Mouse (Mus musculus) MEL (cell line): Measurements from ENCODE around the gene Pgam5. TPM values are rescaled to one million over a fixed set of nuclear protein-coding genes. Genes with fewer than 3 reads are reported as not detected.

Source experiments
- DNase-seq: peaks from one replicate; pipeline ENCODE4 v3.0.0; 2011; ENCODE audit warnings: low read depth, low spot score
- H3K27ac ChIP-seq: 2 replicates; pipeline ENCODE4 v1.5.1; 2012; ENCODE audit warnings: low read depth, mild to moderate bottlenecking, control low read depth, low read length, moderate library complexity; ENCODE audit not compliant: control insufficient read depth
- H3K27me3 ChIP-seq, 2 experiments: fragments of 150-350 bp in 1 of 2; sonication (generic) in 1 of 2; 2 replicates each; pipeline ENCODE4 v1.6.1; 2012; ENCODE audit warnings: low read length in 2 of 2, mild to moderate bottlenecking in 2 of 2, improper control_type of control experiment in 1 of 2, moderate library complexity in 1 of 2; ENCODE audit not compliant: insufficient read depth in 2 of 2, control insufficient read depth in 1 of 2
- H3K36me3 ChIP-seq, 2 experiments: 2 replicates each; pipeline ENCODE4 v1.6.1; 2012 to 2014; ENCODE audit warnings: low read length in 2 of 2, improper control_type of control experiment in 1 of 2, inconsistent platforms in 1 of 2, mild to moderate bottlenecking in 1 of 2; ENCODE audit not compliant: insufficient read depth in 2 of 2, control insufficient read depth in 1 of 2
- H3K4me1 ChIP-seq, 2 experiments: fragments of 150-350 bp in 1 of 2; sonication (generic) in 1 of 2; 2 replicates each; pipeline ENCODE4 v1.6.1; 2012; ENCODE audit warnings: low read length in 2 of 2, improper control_type of control experiment in 1 of 2, mild to moderate bottlenecking in 1 of 2; ENCODE audit not compliant: insufficient read depth in 2 of 2, control insufficient read depth in 1 of 2
- H3K4me3 ChIP-seq, 2 experiments: fragments of 150-350 bp in 1 of 2; sonication (generic) in 1 of 2; 2 replicates each; pipeline ENCODE4 v1.5.1; 2012; ENCODE audit warnings: low read depth in 2 of 2, low read length in 2 of 2, mild to moderate bottlenecking in 2 of 2, moderate library complexity in 2 of 2, control low read depth in 1 of 2, improper control_type of control experiment in 1 of 2; ENCODE audit not compliant: control insufficient read depth in 1 of 2, insufficient read depth in 1 of 2
- H3K79me2 ChIP-seq: 2 replicates; pipeline ENCODE4 v1.6.1; 2012; ENCODE audit warnings: mild to moderate bottlenecking, low read length, moderate library complexity; ENCODE audit not compliant: control insufficient read depth, poor library complexity, insufficient read depth
- H3K9ac ChIP-seq: 2 replicates; pipeline ENCODE4 v1.6.1; 2012; ENCODE audit warnings: low read depth, mild to moderate bottlenecking, control low read depth, low read length, moderate library complexity; ENCODE audit not compliant: control insufficient read depth, poor library complexity, severe bottlenecking
- H3K9me3 ChIP-seq: fragments of 150-350 bp; sonication (generic); replicated peaks from 2 replicates; pipeline ENCODE4 v1.6.1; 2012; ENCODE audit warnings: mild to moderate bottlenecking, low read length, improper control_type of control experiment, moderate library complexity; ENCODE audit not compliant: insufficient read depth
- CHD1 ChIP-seq: IDR thresholded peaks from 2 replicates; pipeline ENCODE4 v1.6.1; 2012; ENCODE audit warnings: low read depth, mild to moderate bottlenecking, inconsistent platforms, low read length, improper control_type of control experiment
- CHD2 ChIP-seq: IDR thresholded peaks from 2 replicates; pipeline ENCODE4 v1.6.1; 2011; ENCODE audit warnings: low read length, improper control_type of control experiment
- ELF1 ChIP-seq: IDR thresholded peaks from 2 replicates; pipeline ENCODE4 v1.6.1; 2014; ENCODE audit warnings: low read depth, mild to moderate bottlenecking, inconsistent platforms, low read length, improper control_type of control experiment, moderate library complexity
- EP300 ChIP-seq, 2 experiments: IDR thresholded peaks; 2 replicates each; pipeline ENCODE4 v1.6.1; 2011; ENCODE audit warnings: improper control_type of control experiment in 2 of 2, low read length in 2 of 2, low read depth in 1 of 2, mild to moderate bottlenecking in 1 of 2
- ETS1 ChIP-seq: IDR thresholded peaks from 2 replicates; pipeline ENCODE4 v1.6.1; 2012; ENCODE audit warnings: low read depth, mild to moderate bottlenecking, inconsistent platforms, low read length, improper control_type of control experiment, moderate library complexity
- GABPA ChIP-seq: IDR thresholded peaks from 2 replicates; pipeline ENCODE4 v1.6.1; 2012; ENCODE audit warnings: low read depth, mild to moderate bottlenecking, inconsistent platforms, low read length, improper control_type of control experiment, moderate library complexity
- GATA1 ChIP-seq: IDR thresholded peaks from 2 replicates; pipeline ENCODE4 v1.6.1; 2011; ENCODE audit warnings: low read depth, low read length, improper control_type of control experiment
- JUND ChIP-seq: IDR thresholded peaks from 2 replicates; pipeline ENCODE4 v1.6.1; 2011; ENCODE audit warnings: low read depth, mild to moderate bottlenecking, improper control_type of control experiment, low read length
- KAT2A ChIP-seq: conservative IDR thresholded peaks from 2 replicates; pipeline ENCODE4 v1.6.1; 2012; ENCODE audit warnings: low read depth, low read length, improper control_type of control experiment, inconsistent platforms
- MAFK ChIP-seq: IDR thresholded peaks from 2 replicates; pipeline ENCODE4 v1.6.1; 2011; ENCODE audit warnings: low read depth, mild to moderate bottlenecking, low read length, improper control_type of control experiment, borderline replicate concordance
- MAX ChIP-seq: IDR thresholded peaks from 2 replicates; pipeline ENCODE4 v1.6.1; 2011; ENCODE audit warnings: low read length, improper control_type of control experiment
- MAZ ChIP-seq: IDR thresholded peaks from 2 replicates; pipeline ENCODE4 v1.6.1; 2012; ENCODE audit warnings: low read depth, mild to moderate bottlenecking, inconsistent platforms, low read length, improper control_type of control experiment
- MXI1 ChIP-seq: IDR thresholded peaks from 2 replicates; pipeline ENCODE4 v1.6.1; 2011; ENCODE audit warnings: mild to moderate bottlenecking, low read depth, low read length, improper control_type of control experiment
- NELFE ChIP-seq: IDR thresholded peaks from 2 replicates; pipeline ENCODE4 v1.6.1; 2011; ENCODE audit warnings: low read depth, low read length, improper control_type of control experiment
- NRF1 ChIP-seq: IDR thresholded peaks from 2 replicates; pipeline ENCODE4 v1.6.1; 2014; ENCODE audit warnings: low read depth, mild to moderate bottlenecking, inconsistent platforms, low read length, improper control_type of control experiment, moderate library complexity; ENCODE audit not compliant: poor library complexity, insufficient read depth, severe bottlenecking
- POLR2AphosphoS2 ChIP-seq: IDR thresholded peaks from 2 replicates; pipeline ENCODE4 v1.6.1; 2011; ENCODE audit warnings: low read length, improper control_type of control experiment
- RAD21 ChIP-seq: IDR thresholded peaks from 2 replicates; pipeline ENCODE4 v1.6.1; 2011; ENCODE audit warnings: mild to moderate bottlenecking, low read depth, low read length, improper control_type of control experiment
- SIN3A ChIP-seq: IDR thresholded peaks from 2 replicates; pipeline ENCODE4 v1.6.1; 2012; ENCODE audit warnings: low read length, improper control_type of control experiment, inconsistent platforms
- TAL1 ChIP-seq: IDR thresholded peaks from 2 replicates; pipeline ENCODE4 v1.6.1; 2012; ENCODE audit warnings: mild to moderate bottlenecking, inconsistent platforms, low read length, moderate library complexity, mixed read lengths
- TCF12 ChIP-seq: IDR thresholded peaks from 2 replicates; pipeline ENCODE4 v1.6.1; 2014; ENCODE audit warnings: low read depth, mild to moderate bottlenecking, inconsistent platforms, low read length, improper control_type of control experiment, moderate library complexity
- UBTF ChIP-seq: IDR thresholded peaks from 2 replicates; pipeline ENCODE4 v1.6.1; 2012; ENCODE audit warnings: low read depth, mild to moderate bottlenecking, inconsistent platforms, low read length, improper control_type of control experiment, moderate library complexity, borderline replicate concordance; ENCODE audit not compliant: insufficient read depth
- USF1 ChIP-seq: IDR thresholded peaks from 2 replicates; pipeline ENCODE4 v1.6.1; 2014; ENCODE audit warnings: low read depth, mild to moderate bottlenecking, inconsistent platforms, low read length, improper control_type of control experiment, moderate library complexity
- USF2 ChIP-seq, 2 experiments: IDR thresholded peaks; 2 replicates each; pipeline ENCODE4 v1.6.1; 2011 to 2012; ENCODE audit warnings: improper control_type of control experiment in 2 of 2, low read length in 2 of 2, borderline replicate concordance in 1 of 2, inconsistent platforms in 1 of 2, low read depth in 1 of 2, mild to moderate bottlenecking in 1 of 2; ENCODE audit not compliant: insufficient read depth in 1 of 2
- ZC3H11A ChIP-seq: IDR thresholded peaks from 2 replicates; pipeline ENCODE4 v1.6.1; 2012; ENCODE audit warnings: low read depth, mild to moderate bottlenecking, inconsistent platforms, low read length, improper control_type of control experiment
- ZKSCAN1 ChIP-seq: IDR thresholded peaks from 2 replicates; pipeline ENCODE4 v1.6.1; 2012; ENCODE audit warnings: low read depth, mild to moderate bottlenecking, inconsistent platforms, low read length, improper control_type of control experiment, moderate library complexity
- ZMIZ1 ChIP-seq: IDR thresholded peaks from 2 replicates; pipeline ENCODE4 v1.6.1; 2012; ENCODE audit warnings: low read depth, mild to moderate bottlenecking, inconsistent platforms, low read length, improper control_type of control experiment, moderate library complexity
- polyA plus RNA-seq, 2 experiments: library from polyadenylated mRNA; stranded (reverse) in 1 of 2; unstranded in 1 of 2; fragments of >175 nt in 1 of 2; fragments of >200 nt in 1 of 2; gene quantifications; 2 replicates each; pipeline versions ENCODE4 v1.2.1 to v1.2.4; 2012; ENCODE audit warnings: low replicate concordance in 2 of 2, low read depth in 1 of 2; ENCODE audit not compliant: insufficient read length in 2 of 2, insufficient read depth in 1 of 2, missing spikeins in 1 of 2
- total RNA-seq: library from RNA; depleted of rRNA; stranded (reverse); fragments of 300-350 nt; gene quantifications from 2 replicates; pipeline ENCODE4 v1.2.3, GENCODE M21; 2012

Pgam5 gene
- total and polyA plus RNA-seq, 3 experiments = 95.8 to 115 TPM; not detected in 1

DNA sequence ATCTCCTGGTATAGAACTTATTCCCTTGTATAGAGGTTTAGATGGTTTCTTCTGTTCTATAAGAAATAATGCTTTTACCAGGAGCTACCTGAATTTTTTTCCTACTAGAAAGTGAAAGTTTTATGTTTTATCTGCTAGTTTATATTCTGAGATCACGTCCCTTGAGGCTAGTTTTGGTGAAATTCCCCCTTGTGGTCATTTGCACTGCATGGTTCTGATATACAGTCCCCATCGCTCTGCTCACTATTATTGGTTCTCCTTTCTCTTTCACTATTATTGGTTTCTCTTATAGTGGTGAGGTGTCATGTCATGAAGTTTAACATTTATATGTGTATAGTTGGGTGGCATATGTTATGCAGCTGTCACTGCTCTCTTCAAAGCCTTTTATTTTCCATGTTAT lies 30.9 kb upstream of the Pgam5 start:
- no peak for TF ChIP-seq NRF1
- no peak for TF ChIP-seq POLR2AphosphoS2
- TF ChIP-seq ZMIZ1 = no peak
- no peak for TF ChIP-seq GATA1
- TF ChIP-seq TCF12 = no peak
- no peak for TF ChIP-seq CHD1
- no peak for TF ChIP-seq JUND
- TF ChIP-seq CHD2 = no peak
- TF ChIP-seq USF1 = no peak
- no peak for TF ChIP-seq ETS1
- TF ChIP-seq TAL1 = no peak
- no peak for TF ChIP-seq MXI1
- no peak for TF ChIP-seq SIN3A
- TF ChIP-seq ELF1 = no peak
- no peak for TF ChIP-seq EP300 (IDR thresholded peaks at IDR 0.05; ENCODE audit: low read depth in 1 of 2, low read length in 2 of 2)
- no peak for TF ChIP-seq USF2 (IDR thresholded peaks at IDR 0.05; ENCODE audit: borderline replicate concordance in 1 of 2, insufficient read depth in 1 of 2, low read depth in 1 of 2, low read length in 2 of 2)
- TF ChIP-seq MAX = no peak
- TF ChIP-seq RAD21 = no peak
- no peak for TF ChIP-seq MAFK
- no peak for DNase-seq
- no peaks in the 10 kb centered on the region for H3K79me2 ChIP-seq
- H3K36me3 ChIP-seq = peaks cover 0 to 21% of the 10 kb centered on the region in 2 experiments; a peak in 2 of 4 replicates
- H3K4me1 ChIP-seq = no peaks in the 10 kb centered on the region
- H3K27me3 ChIP-seq = no peaks in the 10 kb centered on the region
- H3K9me3 ChIP-seq = no peaks in the 10 kb centered on the region
- H3K4me3 ChIP-seq = no peak overlapping the region
- H3K9ac ChIP-seq = no peak overlapping the region
- H3K27ac ChIP-seq = no peak overlapping the region

DNA sequence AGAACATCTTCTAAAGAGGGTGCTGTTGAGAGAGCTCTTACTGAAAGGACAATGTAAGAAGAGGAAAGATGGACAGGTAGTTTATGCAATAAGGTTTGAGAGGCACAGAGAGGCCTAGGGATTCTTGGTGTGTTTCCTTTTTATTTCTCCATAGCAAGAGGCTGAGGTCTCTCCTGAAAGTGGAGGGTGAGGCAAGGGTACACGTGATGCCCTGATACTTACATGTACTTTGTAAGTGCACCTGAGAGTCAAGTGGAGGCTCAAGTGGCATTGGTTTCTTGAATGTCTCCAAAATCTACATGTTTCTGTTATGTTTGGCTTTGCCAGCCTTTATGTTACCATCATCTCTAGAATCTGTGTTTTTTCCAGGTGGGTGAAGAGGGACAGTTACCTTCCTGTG lies 26.9 kb upstream of the Pgam5 start:
- no peak for DNase-seq
- H3K79me2 ChIP-seq = no peaks in the 10 kb centered on the region
- H3K4me3 ChIP-seq = no peak overlapping the region
- H3K27ac ChIP-seq = no peak overlapping the region
- no peaks in the 10 kb centered on the region for H3K4me1 ChIP-seq
- H3K9me3 ChIP-seq = no peaks in the 10 kb centered on the region
- peaks cover 0 to 18% of the 10 kb centered on the region in 2 experiments; a peak in 2 of 4 replicates for H3K36me3 ChIP-seq
- no peaks in the 10 kb centered on the region for H3K27me3 ChIP-seq
- TF ChIP-seq NELFE = no peak
- TF ChIP-seq ETS1 = no peak
- no peak for TF ChIP-seq ZC3H11A
- TF ChIP-seq POLR2AphosphoS2 = no peak
- no peak for TF ChIP-seq KAT2A
- no peak for TF ChIP-seq UBTF
- TF ChIP-seq NRF1 = no peak
- no peak for TF ChIP-seq MAZ
- TF ChIP-seq GABPA = no peak
- no peak for TF ChIP-seq ZKSCAN1
- no peak for TF ChIP-seq TAL1
- H3K9ac ChIP-seq = no peak overlapping the region
